Comparison of ENCODE assay signal across 7 mouse cellular contexts in the genomic region with DNA sequence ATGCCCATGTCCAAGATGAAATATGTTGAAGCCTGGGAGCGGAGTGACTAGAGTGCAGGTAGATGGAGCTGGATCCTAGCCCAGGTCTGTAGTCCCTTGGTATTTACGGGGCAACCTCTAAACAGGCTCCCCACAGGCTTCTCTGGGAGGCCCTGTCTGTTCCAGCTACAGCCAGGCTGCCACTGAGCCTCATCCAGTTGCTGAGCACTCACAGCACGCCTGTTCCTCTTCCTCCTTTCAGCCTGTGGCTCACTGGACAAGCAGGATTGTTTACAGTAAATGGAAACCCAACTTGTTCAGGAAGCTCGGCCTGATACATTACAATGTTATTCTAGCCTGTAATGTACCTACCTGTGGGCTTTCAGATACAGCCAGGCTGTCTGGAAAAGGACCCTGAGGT. TPM values are rescaled to one million over a fixed set of nuclear protein-coding genes. Genes with fewer than 3 reads are reported as not detected.
DNase-seq lines count a peak whose midpoint lies in the region; ATAC-seq and TF ChIP-seq lines count a peak whose summit lies in the region.

No protein-coding gene starts in this region.

- H3K4me3 ChIP-seq in midbrain, embryonic 15.5 days: no peak overlapping the region
- H3K4me3 ChIP-seq in midbrain, postnatal 0 days (ENCODE audit: low read depth, low read length): no peak overlapping the region
- no peak overlapping the region for H3K4me3 ChIP-seq in stomach, postnatal 0 days (ENCODE audit: low read depth, low read length)

- H3K4me1 ChIP-seq in midbrain, embryonic 15.5 days: 0 out of 2 replicates have a peak, but pooled peaks cover 5% of the 10 kb centered on the region
- H3K4me1 ChIP-seq in midbrain, postnatal 0 days (ENCODE audit: insufficient read depth, low read length): no peaks in the 10 kb centered on the region
- no peaks in the 10 kb centered on the region for H3K4me1 ChIP-seq in stomach, postnatal 0 days (replicated peaks; ENCODE audit: control insufficient read depth, insufficient read depth)

- TF ChIP-seq EP300 in stomach, postnatal 0 days (optimal IDR thresholded peaks at IDR 0.05): no peak

- no peak overlapping the region for H3K9ac ChIP-seq in midbrain, embryonic 15.5 days
- no peak overlapping the region for H3K9ac ChIP-seq in midbrain, postnatal 0 days (replicated peaks; ENCODE audit: low read length, poor library complexity, severe bottlenecking)
- H3K9ac ChIP-seq in stomach, postnatal 0 days (ENCODE audit: low read length): no peak overlapping the region

- no peaks in the 10 kb centered on the region for H3K36me3 ChIP-seq in midbrain, embryonic 15.5 days (replicated peaks)
- no peaks in the 10 kb centered on the region for H3K36me3 ChIP-seq in midbrain, postnatal 0 days (ENCODE audit: insufficient read depth, low read length)
- no peaks in the 10 kb centered on the region for H3K36me3 ChIP-seq in stomach, postnatal 0 days (ENCODE audit: control insufficient read depth, insufficient read depth, low read length)

- H3K4me2 ChIP-seq in midbrain, embryonic 15.5 days: no peak overlapping the region
- H3K4me2 ChIP-seq in midbrain, postnatal 0 days (ENCODE audit: low read depth, low read length, poor library complexity, severe bottlenecking): no peak overlapping the region
- H3K4me2 ChIP-seq in stomach, postnatal 0 days (replicated peaks; ENCODE audit: low read depth): no peak overlapping the region

- H3K9me3 ChIP-seq in midbrain, embryonic 15.5 days: no peaks in the 10 kb centered on the region
- no peaks in the 10 kb centered on the region for H3K9me3 ChIP-seq in midbrain, postnatal 0 days (ENCODE audit: low read length)
- no peaks in the 10 kb centered on the region for H3K9me3 ChIP-seq in stomach, postnatal 0 days (ENCODE audit: control insufficient read depth, low read length)

- WGBS in midbrain, embryonic 15.5 days: 82% methylated on average over 4 of the region's 4 CpGs
- 74% methylated on average over 4 of the region's 4 CpGs for WGBS in midbrain, postnatal 0 days
- WGBS in stomach, postnatal 0 days: 54% methylated on average over 4 of the region's 4 CpGs

- no peaks in the 10 kb centered on the region for H3K27me3 ChIP-seq in midbrain, embryonic 15.5 days (replicated peaks)
- no peaks in the 10 kb centered on the region for H3K27me3 ChIP-seq in midbrain, postnatal 0 days (ENCODE audit: insufficient read depth, low read length)
- no peaks in the 10 kb centered on the region for H3K27me3 ChIP-seq in stomach, postnatal 0 days (ENCODE audit: control insufficient read depth, insufficient read depth, low read length)

- H3K27ac ChIP-seq in midbrain, embryonic 15.5 days: no peak overlapping the region
- no peak overlapping the region for H3K27ac ChIP-seq in midbrain, postnatal 0 days (ENCODE audit: low read depth, low read length)
- no peak overlapping the region for H3K27ac ChIP-seq in stomach, postnatal 0 days (replicated peaks)

- no peak for TF ChIP-seq CTCF in midbrain, postnatal 0 days (IDR thresholded peaks at IDR 0.05)
- no peak for TF ChIP-seq CTCF in stomach, postnatal 0 days (IDR thresholded peaks at IDR 0.05; ENCODE audit: low read depth)

- no peak for DNase-seq in midbrain, postnatal 0 days (ENCODE audit: low spot score)
- peak; percentile 4 to 16 for DNase-seq in kidney, postnatal 36 days
- DNase-seq in stomach, postnatal 0 days (ENCODE audit: low spot score): no peak
- DNase-seq in gastrocnemius, postnatal 10 days: no peak
- DNase-seq in gastrocnemius, postnatal 4 days (ENCODE audit: low spot score in 2 of 2): no peak

- peak; percentile 27; the same call in 1 of the 2 replicates for ATAC-seq in midbrain, embryonic 15.5 days (replicated peaks)
- no peak for ATAC-seq in midbrain, postnatal 0 days (ENCODE audit: low FRiP score)
- peak; percentile 60 for ATAC-seq in granulocyte monocyte progenitor cell, adult 5-6 weeks (replicated peaks; ENCODE audit: poor library complexity, severe bottlenecking)
- ATAC-seq in stomach, postnatal 0 days (ENCODE audit: low FRiP score, low TSS enrichment): 0 out of 2 replicates have a peak, but pooled peaks have one; percentile 16

RNA-seq across cellular contexts. Expression of a gene that starts 23.5 kb away (rescaled TPM):
- 32.2 and 34.2 TPM in 2 replicates for polyA plus RNA-seq in midbrain, embryonic 15.5 days (2015; fragmentation: Nextera tagmentation; extraction: Ambion mirVana)
- 116 and 129 TPM in 2 replicates for total RNA-seq in midbrain, postnatal 0 days (2014; rRNA removed)
- polyA plus RNA-seq in midbrain, postnatal 0 days (2015; fragmentation: Nextera tagmentation; extraction: Ambion mirVana): 17.0 and 21.8 TPM in 2 replicates
- 130 and 144 TPM in 2 replicates for total RNA-seq in granulocyte monocyte progenitor cell, adult 5-6 weeks (2014; fragmentation: Nextera tagmentation)
- 142 and 158 TPM in 2 replicates for total RNA-seq in granulocyte monocyte progenitor cell, adult 5-6 weeks (2017)
- 15.7 and 18.1 TPM in 2 replicates for polyA plus RNA-seq in stomach, postnatal 0 days (2015; fragmentation: Nextera tagmentation; extraction: Ambion mirVana)
- 10 to 100 TPM; 57.8 to 67.7 TPM for total RNA-seq in gastrocnemius, postnatal 10 days (2021)
- total RNA-seq in gastrocnemius, postnatal 4 days (2021): 10 to 100 TPM; 76.9 to 89.0 TPM

Comparison
In these comparisons a context has a peak if more than half of its experiments do, and no peak if none do; other contexts are left out.
1. DNase-seq: peak in kidney, postnatal 36 days (2 of 2); none in midbrain, postnatal 0 days (single experiment), stomach, postnatal 0 days (single experiment), gastrocnemius, postnatal 10 days (single experiment) and gastrocnemius, postnatal 4 days (0 of 2).